Mouse (Mus musculus): Measurements from ENCODE around the gene Gpr107. TPM values are rescaled to one million over a fixed set of nuclear protein-coding genes. Genes with fewer than 3 reads are reported as not detected.

The Gpr107 gene
- polyA plus RNA-seq, 1 experiment from 2014 or later: 41.4 TPM

GRCm38 (mm10) chr2:31245051-31245450 is 92.9 kb downstream of the Gpr107 start:
- Histone ChIP-seq H3K9ac (peak overlapping the region; percentile 96), H3K9me3 (no peaks in the 10 kb centered on the region), H3K36me3 (replicated peaks) (peaks cover 8% of the 10 kb centered on the region), H3K27me3 (peaks cover 32% of the 10 kb centered on the region), H3K4me1 (peaks cover 38% of the 10 kb centered on the region), H3K4me3 (replicated peaks) (peak overlapping the region; percentile 92), H3K4me2 (peak overlapping the region; percentile 78), H3K27ac (peak overlapping the region; percentile 83)
- WGBS: 12% methylated on average over 5 of the region's 5 CpGs
- no peak; the same call in 1 of the 2 replicates for ATAC-seq (ENCODE audit: low FRiP score)

- peaks cover 32% of the 10 kb centered on the region for H3K27me3 ChIP-seq
- peak; percentile 88 for ATAC-seq (ENCODE audit: low FRiP score)
- H3K9me3 ChIP-seq: no peaks in the 10 kb centered on the region
- peak within 1 kb of the TSS; percentile 83 for H3K27ac ChIP-seq
- peak within 1 kb of the TSS; percentile 78 for H3K4me2 ChIP-seq
- H3K36me3 ChIP-seq (replicated peaks): peaks cover 8% of the 10 kb centered on the region
- H3K4me1 ChIP-seq: peaks cover 38% of the 10 kb centered on the region
- WGBS: under 1% methylated on average over 68 of the region's 89 CpGs
- peak within 1 kb of the TSS; percentile 92 for H3K4me3 ChIP-seq (replicated peaks)
- peak within 1 kb of the TSS; percentile 96 for H3K9ac ChIP-seq
Measured at GRCm38 (mm10) chr2:31245491-31246141, 93.5 kb downstream of the Gpr107 start, which contains the start of gene Ncs1. Ncs1 (plus strand) TSS chr2:31245823.

GRCm38 (mm10) chr2:31246251-31246971 is 94.3 kb downstream of the Gpr107 start:
- Histone ChIP-seq H3K27me3 (peaks cover 32% of the 10 kb centered on the region), H3K36me3 (replicated peaks) (peaks cover 8% of the 10 kb centered on the region), H3K4me3 (replicated peaks) (peak overlapping the region; percentile 92), H3K4me2 (peak overlapping the region; percentile 78), H3K4me1 (peaks cover 38% of the 10 kb centered on the region), H3K27ac (peak overlapping the region; percentile 83), H3K9me3 (no peaks in the 10 kb centered on the region), H3K9ac (peak overlapping the region; percentile 96)
- ATAC-seq (ENCODE audit: low FRiP score): peak; percentile 73
- WGBS: 1% methylated on average over 41 of the region's 41 CpGs

GRCm38 (mm10) chr2:31248856-31249255 is 96.7 kb downstream of the Gpr107 start:
- H3K36me3 ChIP-seq (replicated peaks): peaks cover 8% of the 10 kb centered on the region
- no peak overlapping the region for H3K4me3 ChIP-seq (replicated peaks)
- H3K4me1 ChIP-seq: peaks cover 41% of the 10 kb centered on the region
- ATAC-seq (ENCODE audit: low FRiP score): no peak
- H3K4me2 ChIP-seq: no peak overlapping the region
- H3K27ac ChIP-seq: no peak overlapping the region
- no peak overlapping the region for H3K9ac ChIP-seq
- 96% methylated on average over 6 of the region's 6 CpGs for WGBS
- H3K27me3 ChIP-seq: peaks cover 13% of the 10 kb centered on the region
- H3K9me3 ChIP-seq: no peaks in the 10 kb centered on the region

GRCm38 (mm10) chr2:31252167-31252566 is 100.1 kb downstream of the Gpr107 start:
- Histone ChIP-seq H3K4me1 (peaks cover 53% of the 10 kb centered on the region), H3K4me2 (no peak overlapping the region), H3K36me3 (replicated peaks) (peaks cover 8% of the 10 kb centered on the region), H3K27ac (no peak overlapping the region), H3K4me3 (replicated peaks) (no peak overlapping the region), H3K9me3 (no peaks in the 10 kb centered on the region), H3K27me3 (0 out of 2 replicates have a peak, but pooled peaks cover 4% of the 10 kb centered on the region), H3K9ac (no peak overlapping the region)
- no peak for ATAC-seq (ENCODE audit: low FRiP score)
- 97% methylated on average over 4 of the region's 4 CpGs for WGBS

GRCm38 (mm10) chr2:31253463-31253862 is 101.3 kb downstream of the Gpr107 start:
- peaks cover 53% of the 10 kb centered on the region for H3K4me1 ChIP-seq

GRCm38 (mm10) chr2:31254806-31255205 is 102.7 kb downstream of the Gpr107 start:
- Histone ChIP-seq H3K9ac (no peak overlapping the region), H3K9me3 (no peaks in the 10 kb centered on the region), H3K36me3 (replicated peaks) (no peaks in the 10 kb centered on the region), H3K4me1 (peaks cover 64% of the 10 kb centered on the region), H3K27ac (0 out of 2 replicates have a peak overlapping the region, but pooled peaks have one; percentile 8), H3K4me3 (replicated peaks) (no peak overlapping the region), H3K4me2 (no peak overlapping the region), H3K27me3 (no peaks in the 10 kb centered on the region)
- 89% methylated on average over 3 of the region's 3 CpGs for WGBS
- ATAC-seq (ENCODE audit: low FRiP score): no peak

More at GRCm38 (mm10) chr2:31253463-31253862, 101.3 kb downstream of the Gpr107 start:
- Histone ChIP-seq H3K9me3 (no peaks in the 10 kb centered on the region), H3K9ac (no peak overlapping the region), H3K36me3 (replicated peaks) (peaks cover 8% of the 10 kb centered on the region), H3K4me2 (no peak overlapping the region), H3K27me3 (no peaks in the 10 kb centered on the region), H3K4me3 (replicated peaks) (no peak overlapping the region), H3K27ac (no peak overlapping the region)
- WGBS: 25% methylated on average over 3 of the region's 3 CpGs
- ATAC-seq (ENCODE audit: low FRiP score): no peak

GRCm38 (mm10) chr2:31255952-31256938 is 104.1 kb downstream of the Gpr107 start:
- Histone ChIP-seq H3K9ac (peak overlapping the region; percentile 33), H3K36me3 (replicated peaks) (no peaks in the 10 kb centered on the region), H3K4me2 (no peak overlapping the region), H3K27me3 (no peaks in the 10 kb centered on the region), H3K4me3 (replicated peaks) (no peak overlapping the region), H3K4me1 (peaks cover 64% of the 10 kb centered on the region), H3K9me3 (no peaks in the 10 kb centered on the region), H3K27ac (peak overlapping the region; percentile 46)
- ATAC-seq (ENCODE audit: low FRiP score): 0 out of 2 replicates have a peak, but pooled peaks have one; percentile 24
- 22% methylated on average over 21 of the region's 21 CpGs for WGBS

GRCm38 (mm10) chr2:31257096-31257495 is 105.0 kb downstream of the Gpr107 start:
- H3K27me3 ChIP-seq: no peaks in the 10 kb centered on the region
- H3K4me1 ChIP-seq: peaks cover 64% of the 10 kb centered on the region
- peak overlapping the region; percentile 33; the same call in 1 of the 2 replicates for H3K9ac ChIP-seq
- ATAC-seq (ENCODE audit: low FRiP score): no peak
- H3K4me3 ChIP-seq (replicated peaks): no peak overlapping the region
- 68% methylated on average over 6 of the region's 6 CpGs for WGBS
- no peaks in the 10 kb centered on the region for H3K9me3 ChIP-seq
- H3K36me3 ChIP-seq (replicated peaks): 0 out of 2 replicates have a peak, but pooled peaks cover 3% of the 10 kb centered on the region
- no peak overlapping the region for H3K4me2 ChIP-seq
- H3K27ac ChIP-seq: peak overlapping the region; percentile 31; the same call in 1 of the 2 replicates

- ATAC-seq (ENCODE audit: low FRiP score): peak; percentile 72
- peaks cover 77% of the 10 kb centered on the region for H3K4me1 ChIP-seq
- H3K27me3 ChIP-seq: no peaks in the 10 kb centered on the region
- peak overlapping the region; percentile 76 for H3K4me2 ChIP-seq
- H3K36me3 ChIP-seq (replicated peaks): 0 out of 2 replicates have a peak, but pooled peaks cover 3% of the 10 kb centered on the region
- peak overlapping the region; percentile 44 for H3K4me3 ChIP-seq (replicated peaks)
- 0 out of 2 replicates have a peak overlapping the region, but pooled peaks have one; percentile 42 for H3K27ac ChIP-seq
- 13% methylated on average over 22 of the region's 22 CpGs for WGBS
- peak overlapping the region; percentile 56 for H3K9ac ChIP-seq
- no peaks in the 10 kb centered on the region for H3K9me3 ChIP-seq
Measured at GRCm38 (mm10) chr2:31258609-31259366, 106.7 kb downstream of the Gpr107 start.
